Mouse (Mus musculus): ENCODE results near the gene Golt1a.

DNA sequence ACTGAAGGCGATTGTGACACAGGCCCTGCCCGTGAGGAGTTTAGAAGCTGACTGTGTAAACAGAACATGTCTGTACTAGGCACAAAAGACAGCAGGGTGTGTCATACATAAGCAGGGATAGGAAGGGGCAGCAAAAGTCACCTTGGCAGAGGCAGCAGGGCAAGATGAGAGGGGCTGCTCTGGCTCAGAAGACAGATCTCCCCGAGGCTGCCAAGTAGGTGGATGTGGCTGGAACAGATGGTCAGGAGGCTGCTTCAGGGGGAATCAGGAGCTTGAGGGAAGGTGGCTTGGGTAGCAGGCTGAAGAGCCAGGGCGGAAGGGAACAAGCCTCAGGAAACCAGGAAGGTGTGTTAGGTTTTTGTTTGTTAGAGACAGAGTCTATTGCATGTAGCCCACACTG is 60.8 kb downstream of the Golt1a start:
- TF ChIP-seq TAL1 (IDR thresholded peaks at IDR 0.05; ENCODE audit: low read length) (no peak), CTCF (IDR thresholded peaks at IDR 0.05 in 2 of 3, conservative IDR thresholded peaks at IDR 0.05 in 1 of 3; ENCODE audit: control insufficient read depth in 1 of 3, insufficient read depth in 1 of 3, low read depth in 2 of 3, low read length in 3 of 3, poor library complexity in 1 of 3, severe bottlenecking in 1 of 3) (no peak), USF1 (IDR thresholded peaks at IDR 0.05; ENCODE audit: low read depth, low read length) (no peak), POLR2A (IDR thresholded peaks at IDR 0.05; ENCODE audit: control insufficient read depth in 1 of 2, insufficient read depth in 1 of 2, low read depth in 1 of 2, low read length in 2 of 2, poor library complexity in 1 of 2) (no peak), USF2 (IDR thresholded peaks at IDR 0.05; ENCODE audit: borderline replicate concordance in 1 of 2, insufficient read depth in 1 of 2, low read depth in 1 of 2, low read length in 2 of 2) (no peak), MYC (IDR thresholded peaks at IDR 0.05; ENCODE audit: low read depth, low read length) (no peak), SMC3 (IDR thresholded peaks at IDR 0.05; ENCODE audit: low read depth, low read length) (no peak)

Data from MEL (cell line).